Mouse (Mus musculus) thymus, postnatal 10 days (tissue): ENCODE results near the gene S100a10.
"Not testable (repeated sequence)": the region's sequence is repeated elsewhere in the genome, so short reads cannot be mapped to it uniquely, and the experiment has no call there.

ENCODE experiments used
- DNase-seq, 2 experiments: peaks; one replicate each; pipeline ENCODE4 v3.0.0; 2021; ENCODE audit warnings: low spot score in 2 of 2

S100a10 gene

GRCm38 (mm10) chr3:93554981-93555877 is at the start of gene S100a10:
Gene S100a10 (plus strand): TSS chr3:93555080.
- DNase-seq = peak; percentile 72 to 73

DNA sequence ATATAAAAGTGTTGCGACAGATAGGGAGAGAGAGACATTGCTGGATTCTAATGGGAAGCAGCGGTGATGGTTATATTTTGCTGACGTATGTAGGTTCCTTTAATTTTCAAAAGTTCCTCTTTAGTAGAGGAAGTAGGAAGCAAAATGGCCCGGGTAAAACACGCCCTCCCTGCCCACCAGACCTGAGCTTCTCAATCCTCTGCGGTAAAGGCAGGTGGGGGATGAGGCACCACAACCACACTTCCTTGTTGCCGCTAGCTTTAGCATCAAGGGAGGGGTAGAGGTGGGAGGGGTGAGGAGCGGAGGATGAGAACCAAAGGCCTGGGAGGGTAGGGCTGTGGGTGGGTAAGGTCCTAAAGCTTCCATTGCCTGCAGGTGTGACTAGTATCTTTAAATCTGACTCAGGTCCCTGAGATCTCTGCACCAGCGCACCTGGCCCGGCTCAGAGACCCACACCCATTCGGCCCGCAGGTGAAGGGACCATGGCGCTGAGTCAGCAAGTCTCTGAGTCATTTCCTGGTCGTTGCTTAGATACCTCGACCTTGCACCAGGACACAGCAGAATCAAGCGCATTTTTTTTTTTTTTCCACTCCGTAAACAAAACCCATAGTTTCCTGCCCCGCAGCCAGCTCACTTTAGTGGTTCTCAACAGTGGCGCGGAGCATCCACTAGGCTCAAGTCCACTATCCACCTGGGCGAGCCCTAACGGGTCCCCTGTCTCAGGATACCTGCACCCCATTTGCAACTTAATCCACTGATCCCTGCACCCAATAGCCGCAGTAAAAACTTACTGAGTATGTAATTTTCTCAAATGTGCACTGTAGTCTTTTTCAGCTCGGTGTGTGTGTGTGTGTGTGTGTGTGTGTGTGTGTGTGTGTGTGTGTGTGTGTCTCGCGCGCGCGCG is 48.7 kb upstream of the S100a10 start:
- peak; percentile 83 to 90 for DNase-seq

DNA sequence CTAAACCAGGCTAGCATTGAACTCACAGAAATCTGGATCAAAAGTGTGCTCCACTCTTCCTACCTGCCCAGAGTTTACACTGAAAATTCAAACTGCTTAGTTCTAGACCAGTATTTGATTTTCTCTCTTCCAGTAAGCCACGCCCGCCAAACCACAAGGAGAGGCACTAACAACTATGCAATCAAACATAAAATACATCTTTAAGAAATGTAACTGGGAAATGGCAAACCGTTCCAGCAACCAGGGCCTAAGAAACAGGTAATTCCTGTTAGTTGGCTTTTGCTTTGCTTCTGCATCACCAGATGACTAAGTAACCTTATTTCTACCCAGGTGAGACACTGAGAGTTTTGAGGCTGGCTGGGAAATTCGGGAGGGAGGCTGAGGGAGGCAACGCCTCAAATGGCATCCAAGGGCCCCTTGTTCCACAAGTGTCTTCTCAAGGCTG is 48.0 kb upstream of the S100a10 start:
- DNase-seq = peak; percentile 12 to 28

DNA sequence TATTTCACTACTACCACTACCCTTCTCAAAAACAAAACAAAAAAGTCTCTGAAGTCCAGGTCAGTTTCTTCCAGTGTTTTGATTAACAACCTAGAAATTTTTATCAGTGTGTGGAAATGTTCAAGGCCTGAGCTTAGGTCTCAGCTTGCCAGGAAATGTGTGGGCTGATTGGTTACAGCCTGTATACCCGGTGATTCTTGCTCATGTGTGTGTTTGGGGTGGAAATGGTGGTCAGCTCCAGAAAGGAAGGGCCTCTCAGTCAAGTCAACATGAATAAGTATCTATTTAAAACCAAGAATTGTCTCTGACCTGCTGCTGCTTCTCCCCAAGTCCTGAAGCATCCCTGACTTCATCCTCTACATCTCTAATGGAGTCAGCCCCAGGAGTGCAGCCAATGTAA is 45.6 kb upstream of the S100a10 start:
- no peak for DNase-seq

GRCm38 (mm10) chr3:93511036-93511435 is 43.8 kb upstream of the S100a10 start:
- no peak for DNase-seq

DNA sequence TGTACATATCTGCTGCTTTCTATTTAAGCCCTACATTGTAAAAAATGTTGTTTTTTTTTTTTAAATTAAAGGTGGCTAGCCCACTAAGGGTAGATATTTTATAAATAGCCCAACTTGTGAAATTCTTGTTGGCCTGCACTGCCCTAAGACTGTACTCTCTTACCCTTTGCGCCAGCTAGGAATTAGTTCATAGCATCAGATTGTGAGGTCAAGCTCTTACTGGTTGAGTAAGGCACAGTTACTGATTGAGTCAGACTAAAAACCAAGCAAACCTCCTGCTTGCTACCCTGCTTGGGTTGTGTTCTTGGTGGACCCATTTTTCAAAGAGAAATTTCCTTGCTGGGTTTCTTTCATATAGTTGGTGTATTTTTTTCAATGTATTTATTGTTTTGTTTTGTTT is 43.1 kb upstream of the S100a10 start:
- DNase-seq = no peak

DNA sequence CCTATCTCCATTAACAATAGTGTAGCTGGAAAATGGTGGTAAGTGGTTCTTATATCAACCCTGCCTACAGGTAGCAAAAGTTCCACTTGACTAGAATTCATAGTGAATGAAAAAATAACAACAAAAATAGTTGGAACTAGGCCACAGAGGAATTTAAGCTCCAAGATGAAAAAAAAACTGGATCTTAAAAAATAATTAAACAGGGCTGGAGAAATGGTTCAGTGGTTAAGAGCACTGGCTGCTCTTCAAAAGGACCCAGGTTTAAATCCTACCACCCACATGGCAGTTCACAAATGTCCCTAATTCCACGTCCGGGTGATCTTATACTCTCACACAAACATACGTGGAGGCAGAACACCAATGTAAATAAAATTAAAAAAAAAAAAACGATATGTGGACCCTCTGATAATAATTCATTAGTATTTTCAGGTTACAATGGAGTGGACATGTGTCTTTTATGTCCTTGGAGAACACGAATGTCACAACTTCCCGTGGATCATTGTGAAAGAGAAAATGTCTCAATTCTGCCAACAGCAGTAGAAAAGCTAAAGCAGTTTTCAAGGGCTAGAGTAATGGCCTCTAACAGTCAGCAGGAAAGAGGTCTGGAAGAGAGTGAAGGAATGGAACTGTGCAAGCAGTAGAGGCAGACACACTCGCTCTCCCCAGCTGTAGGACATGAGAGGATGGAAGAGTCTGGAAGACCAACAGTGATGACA is 42.3 kb upstream of the S100a10 start:
- no peak for DNase-seq

DNA sequence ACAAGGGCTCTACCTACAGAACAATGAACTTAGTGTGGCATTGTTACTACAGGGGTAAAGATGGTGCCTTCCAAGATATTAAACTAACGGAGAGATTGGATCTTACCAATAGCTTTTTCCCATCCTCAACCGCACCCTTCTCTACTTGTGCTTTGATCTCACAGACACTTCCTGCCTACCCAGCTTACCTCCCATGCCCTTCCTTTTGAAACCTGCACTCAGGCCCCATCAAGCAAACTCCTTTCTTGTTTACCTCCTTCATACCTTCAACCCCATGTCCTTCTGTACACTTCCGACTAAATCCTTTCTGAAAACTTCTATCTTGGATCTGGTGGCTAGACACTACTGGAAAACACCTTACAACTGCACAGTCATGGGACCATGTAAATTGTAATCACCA is 40.3 kb upstream of the S100a10 start:
- no peak for DNase-seq

DNA sequence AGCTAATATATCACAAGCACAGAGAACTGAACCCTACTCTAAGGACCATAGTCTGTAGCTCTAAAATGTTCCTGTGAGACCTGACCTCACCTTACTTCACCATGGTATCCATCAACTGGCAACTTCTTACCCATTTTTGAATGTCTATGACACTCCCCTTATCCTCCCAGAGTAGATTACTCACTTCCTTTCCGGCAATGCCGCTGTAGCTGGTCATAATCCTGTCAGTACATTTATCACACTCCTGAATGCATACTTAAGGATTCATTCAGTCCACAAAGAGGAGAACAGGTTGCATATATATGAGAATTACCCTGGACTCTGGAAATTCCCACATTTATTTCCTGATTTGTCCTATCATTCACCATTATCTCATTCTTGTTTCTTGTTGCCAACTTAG is 37.5 kb upstream of the S100a10 start:
- no peak for DNase-seq

DNA sequence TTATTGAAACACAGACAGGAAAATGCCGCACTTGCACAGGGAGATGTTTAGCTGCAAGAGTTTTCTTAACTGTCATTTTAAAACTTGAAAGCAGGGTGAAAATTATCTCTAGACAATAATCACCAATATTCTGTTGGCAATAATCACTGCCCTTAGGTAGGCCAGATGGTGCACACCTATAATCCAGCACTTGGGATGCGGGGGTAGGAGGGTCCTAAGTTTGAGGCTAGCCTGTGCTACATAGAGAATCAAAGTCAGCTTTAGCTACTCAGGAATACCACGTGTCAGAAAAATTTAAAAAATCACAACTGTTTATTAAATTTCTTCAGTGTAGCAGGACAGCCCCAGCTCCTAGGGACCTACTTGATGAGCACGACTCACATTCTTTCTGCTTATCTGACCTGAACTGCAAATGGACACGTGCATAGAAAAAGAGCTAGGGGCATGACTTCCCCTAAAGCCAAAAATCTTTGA is 35.0 kb upstream of the S100a10 start:
- DNase-seq = no peak

- DNase-seq = peak; percentile 18 to 41
These were observed 34.3 kb upstream of the S100a10 start, which contains the start of gene S100a11 for GRCm38 (mm10) chr3:93520330-93521193. Gene S100a11 (plus strand): TSS chr3:93520488.

GRCm38 (mm10) chr3:93521462-93522057 is 33.3 kb upstream of the S100a10 start:
- no peak for DNase-seq

DNA sequence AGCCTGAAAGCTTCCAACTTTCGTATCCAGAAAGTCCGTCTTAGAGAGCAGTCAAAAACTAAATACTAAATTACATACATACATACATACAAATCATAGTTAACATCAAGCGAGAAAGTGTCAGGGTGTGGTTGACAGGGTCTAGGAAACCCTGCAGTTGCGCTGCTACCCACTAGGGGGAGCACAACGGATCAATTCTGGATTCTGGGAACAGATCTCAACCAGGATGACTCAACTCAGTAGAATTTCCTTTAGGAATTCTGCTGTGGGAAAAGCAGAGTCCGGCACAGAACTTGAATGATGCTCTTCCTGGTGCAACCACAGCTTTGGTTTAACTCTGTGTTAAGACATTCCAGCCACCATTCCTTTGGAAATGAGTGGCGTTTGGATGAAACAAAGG is 32.3 kb upstream of the S100a10 start:
- peak; percentile 16 to 46 for DNase-seq

DNA sequence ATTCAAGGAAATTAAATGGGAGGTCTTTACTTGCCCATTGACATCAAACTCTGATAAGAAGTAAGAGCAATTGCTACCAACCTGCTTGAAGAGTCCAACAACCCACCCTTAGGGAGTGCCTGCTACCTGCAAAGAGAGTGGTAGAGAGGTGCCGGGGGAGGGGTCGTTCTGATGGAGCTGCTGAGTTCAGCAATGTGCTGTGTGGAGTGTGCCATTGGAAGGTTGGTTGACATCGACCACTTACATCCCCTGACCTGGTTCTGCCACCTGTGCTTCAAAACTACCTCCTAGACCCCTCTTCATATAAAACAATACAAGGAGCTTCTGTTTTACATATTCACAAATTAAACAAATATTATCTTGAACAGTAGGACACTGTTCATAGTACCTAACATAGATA is 27.6 kb upstream of the S100a10 start:
- no peak for DNase-seq

DNA sequence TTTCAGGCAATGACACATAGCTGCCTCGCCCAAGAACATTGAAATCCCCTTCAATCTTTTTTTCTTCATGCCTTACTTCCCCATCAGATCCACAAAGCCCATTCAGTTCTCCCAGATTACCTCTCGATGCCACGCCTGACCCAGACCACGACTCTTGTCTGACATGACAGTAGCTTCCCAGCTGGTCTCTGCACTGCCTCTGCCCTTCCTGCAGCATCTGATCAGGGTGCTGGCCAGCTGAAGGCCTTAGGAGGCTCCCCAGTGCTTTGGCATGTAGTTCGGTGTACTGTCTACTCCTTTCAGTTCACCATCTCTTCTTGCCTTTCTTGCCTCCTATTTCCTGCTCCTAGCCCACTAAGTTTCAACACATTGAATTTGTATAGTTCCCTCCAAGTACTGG is 26.1 kb upstream of the S100a10 start:
- DNase-seq = no peak

GRCm38 (mm10) chr3:93537068-93537576 is 17.8 kb upstream of the S100a10 start:
- DNase-seq = no peak

GRCm38 (mm10) chr3:93538486-93538885 is 16.4 kb upstream of the S100a10 start:
- DNase-seq = no peak

GRCm38 (mm10) chr3:93541501-93541900 is 13.4 kb upstream of the S100a10 start:
- no peak for DNase-seq

GRCm38 (mm10) chr3:93544170-93544569 is 10.7 kb upstream of the S100a10 start:
- not testable (repeated sequence) for DNase-seq

GRCm38 (mm10) chr3:93547099-93547648 is 7.7 kb upstream of the S100a10 start:
- DNase-seq = peak; percentile 74 to 85
